Mouse (Mus musculus) bone marrow, adult 2 months (tissue): ENCODE results near the gene Klf5.

Source experiments
- CTCF ChIP-seq: fragments of 200-500 bp; IDR thresholded peaks from 2 replicates; pipeline ENCODE4 v1.5.1; 2011; ENCODE audit warnings: low read length, control low read depth; ENCODE audit not compliant: control insufficient read depth, insufficient read depth
- POLR2A ChIP-seq: fragments of 200-500 bp; IDR thresholded peaks from 2 replicates; pipeline ENCODE4 v1.6.1; 2011; ENCODE audit warnings: low read depth, mild to moderate bottlenecking, control low read depth, low read length, borderline replicate concordance; ENCODE audit not compliant: control insufficient read depth

- TF ChIP-seq CTCF (no peak), POLR2A (no peak)
Measured at GRCm38 (mm10) chr14:99292176-99292575, 6.3 kb upstream of the Klf5 start.
